ENCODE assay signal across 13 mouse cellular contexts in genomic region chr4:46176313-46176712, GRCm38 (mm10). TPM values are rescaled to one million over a fixed set of nuclear protein-coding genes. Genes with fewer than 3 reads are reported as not detected.
DNase-seq lines count a peak whose midpoint lies in the region; ATAC-seq and TF ChIP-seq lines count a peak whose summit lies in the region.
"Had no signal": no experiment of that assay in that cellular context is flagged by ENCODE, and none has a peak within 500 bp of the region (broad histone marks: within the 10 kb centered on the region; RNA-seq: fewer than 3 reads in every experiment).

No protein-coding gene starts in this region.

- no peak overlapping the region for H3K27ac ChIP-seq in heart, adult 2 months
- no peak overlapping the region for H3K27ac ChIP-seq in heart, embryonic 11.5 days (ENCODE audit: low read depth, low read length)
- no peak overlapping the region for H3K27ac ChIP-seq in lung, postnatal 0 days (ENCODE audit: low read length)
- H3K27ac ChIP-seq: hindbrain, embryonic 12.5 days; liver, embryonic 13.5 days had no signal

- WGBS in heart, adult 2 months = 84% methylated on average over 4 of the region's 4 CpGs
- 74% methylated on average over 4 of the region's 4 CpGs for WGBS in heart, embryonic 11.5 days (ENCODE audit: insufficient replicate concordance)
- WGBS in lung, postnatal 0 days = 78% methylated on average over 4 of the region's 4 CpGs

- no peak for TF ChIP-seq EP300 in heart, adult 2 months (IDR thresholded peaks at IDR 0.05; ENCODE audit: insufficient read depth, low read depth, low read length)
- TF ChIP-seq EP300 in lung, postnatal 0 days (IDR thresholded peaks at IDR 0.05) = no peak

- no peak for ATAC-seq in heart, embryonic 11.5 days (replicated peaks; ENCODE audit: insufficient number of reproducible peaks, low FRiP score, low TSS enrichment)
- no peak for ATAC-seq in lung, postnatal 0 days

- no peak for TF ChIP-seq POLR2A in heart, adult 2 months (IDR thresholded peaks at IDR 0.05; ENCODE audit: insufficient read depth, low read depth, low read length)

- no peaks in the 10 kb centered on the region for H3K27me3 ChIP-seq in heart, adult 2 months (ENCODE audit: control insufficient read depth, insufficient read depth, low read length)
- no peaks in the 10 kb centered on the region for H3K27me3 ChIP-seq in heart, embryonic 11.5 days (ENCODE audit: control insufficient read depth, insufficient read depth, low read length)
- H3K27me3 ChIP-seq in lung, postnatal 0 days (replicated peaks; ENCODE audit: insufficient read depth, low read length) = no peaks in the 10 kb centered on the region
- H3K27me3 ChIP-seq: heart, embryonic 12.5 days; hindbrain, embryonic 12.5 days; liver, embryonic 13.5 days had no signal

- no peak for DNase-seq in heart, adult 2 months
- DNase-seq in lung, postnatal 0 days (ENCODE audit: low spot score) = no peak
- no peak for DNase-seq in lung, postnatal 4 days
- peak; percentile 25 for DNase-seq in R1 (ENCODE audit: low read depth, low spot score)
- peak; percentile 24 to 28 for DNase-seq in thymus, postnatal 36 days
- DNase-seq in cerebellum, adult 11 months = no peak
- DNase-seq in neural tube, embryonic 10.5 days (ENCODE audit: extremely low spot score, low spot score) = no peak
- DNase-seq: liver, embryonic 13.5 days; retina, postnatal 1 day had no signal

- no peaks in the 10 kb centered on the region for H3K79me2 ChIP-seq in heart, adult 2 months (replicated peaks; ENCODE audit: control insufficient read depth, insufficient read depth, low read length)

- H3K36me3 ChIP-seq in heart, adult 2 months (ENCODE audit: control insufficient read depth, insufficient read depth, low read length) = no peaks in the 10 kb centered on the region
- peaks cover 32% of the 10 kb centered on the region for H3K36me3 ChIP-seq in heart, embryonic 11.5 days (ENCODE audit: control insufficient read depth, insufficient read depth, low read length)
- peaks cover 56% of the 10 kb centered on the region for H3K36me3 ChIP-seq in lung, postnatal 0 days (ENCODE audit: insufficient read depth, low read length)

- H3K9me3 ChIP-seq in heart, embryonic 11.5 days (replicated peaks; ENCODE audit: control insufficient read depth, low read length) = no peaks in the 10 kb centered on the region
- H3K9me3 ChIP-seq in lung, postnatal 0 days (ENCODE audit: low read length) = no peaks in the 10 kb centered on the region
- H3K9me3 ChIP-seq: G1E; heart, embryonic 12.5 days; hindbrain, embryonic 12.5 days; liver, embryonic 13.5 days had no signal

- intact Hi-C loops in heart, adult 2 months (cut with DNase I) = no loop called here

- H3K4me1 ChIP-seq in heart, adult 2 months (ENCODE audit: control insufficient read depth, insufficient read depth, low read length) = no peaks in the 10 kb centered on the region
- H3K4me1 ChIP-seq in heart, embryonic 11.5 days (ENCODE audit: control insufficient read depth, insufficient read depth, low read length) = no peaks in the 10 kb centered on the region
- no peaks in the 10 kb centered on the region for H3K4me1 ChIP-seq in lung, postnatal 0 days (ENCODE audit: insufficient read depth, low read depth, low read length)
- H3K4me1 ChIP-seq: heart, embryonic 12.5 days; hindbrain, embryonic 12.5 days; liver, embryonic 13.5 days had no signal

- no peak overlapping the region for H3K9ac ChIP-seq in heart, adult 2 months (ENCODE audit: low read depth, low read length)
- no peak overlapping the region for H3K9ac ChIP-seq in heart, embryonic 11.5 days (ENCODE audit: low read depth, low read length)
- no peak overlapping the region for H3K9ac ChIP-seq in lung, postnatal 0 days (replicated peaks; ENCODE audit: low read depth)
- H3K9ac ChIP-seq: heart, embryonic 12.5 days; hindbrain, embryonic 12.5 days; liver, embryonic 13.5 days had no signal

- TF ChIP-seq CTCF in heart, adult 2 months (IDR thresholded peaks at IDR 0.05) = peak; percentile 32
- peak; percentile 38; the same call in 1 of the 2 replicates for TF ChIP-seq CTCF in lung, postnatal 0 days (IDR thresholded peaks at IDR 0.05)

- no peak overlapping the region for H3K4me3 ChIP-seq in heart, adult 2 months
- H3K4me3 ChIP-seq in heart, embryonic 11.5 days (ENCODE audit: low read depth, low read length) = no peak overlapping the region
- no peak overlapping the region for H3K4me3 ChIP-seq in lung, postnatal 0 days (ENCODE audit: low read depth, low read length)
- H3K4me3 ChIP-seq: heart, embryonic 12.5 days; hindbrain, embryonic 12.5 days; liver, embryonic 13.5 days had no signal

- H3K4me2 ChIP-seq in heart, embryonic 11.5 days = no peak overlapping the region
- no peak overlapping the region for H3K4me2 ChIP-seq in lung, postnatal 0 days (replicated peaks; ENCODE audit: low read depth, low read length)
- H3K4me2 ChIP-seq: heart, embryonic 12.5 days; hindbrain, embryonic 12.5 days; liver, embryonic 13.5 days had no signal

RNA-seq across cellular contexts. Expression of gene Xpa, which starts 19.8 kb away (rescaled TPM):
- total RNA-seq in heart, adult 2 months (2021) = 1 to 10 TPM; 5.2 to 7.2 TPM
- 5.8 and 7.9 TPM in 2 replicates for polyA plus RNA-seq in heart, adult 2 months (2012; rRNA removed)
- 14.4 and 17.1 TPM in 2 replicates for polyA plus RNA-seq in heart, embryonic 11.5 days (2014; fragmentation: Nextera tagmentation; extraction: Ambion mirVana)
- 22.0 and 29.2 TPM in 2 replicates for polyA plus RNA-seq in lung, postnatal 0 days (2015; fragmentation: Nextera tagmentation; extraction: Ambion mirVana)

RNA-seq across cellular contexts. Expression of gene Tstd2, which starts 37.8 kb away (rescaled TPM):
- total RNA-seq in heart, adult 2 months (2021) = 10 to 100 TPM; 13.4 to 14.9 TPM
- 9.2 and 12.2 TPM in 2 replicates for polyA plus RNA-seq in heart, adult 2 months (2012; rRNA removed)
- polyA plus RNA-seq in heart, embryonic 11.5 days (2014; fragmentation: Nextera tagmentation; extraction: Ambion mirVana) = 23.4 and 26.6 TPM in 2 replicates
- 16.8 and 19.3 TPM in 2 replicates for polyA plus RNA-seq in lung, postnatal 0 days (2015; fragmentation: Nextera tagmentation; extraction: Ambion mirVana)

RNA-seq across cellular contexts. Expression of gene Ncbp1, which starts 37.9 kb away (rescaled TPM):
- total RNA-seq in heart, adult 2 months (2021) = 10 to 100 TPM; 19.1 to 21.0 TPM
- 14.9 and 26.0 TPM in 2 replicates for polyA plus RNA-seq in heart, adult 2 months (2012; rRNA removed)
- polyA plus RNA-seq in heart, embryonic 11.5 days (2014; fragmentation: Nextera tagmentation; extraction: Ambion mirVana) = 59.1 and 67.4 TPM in 2 replicates
- 21.9 and 23.8 TPM in 2 replicates for polyA plus RNA-seq in lung, postnatal 0 days (2015; fragmentation: Nextera tagmentation; extraction: Ambion mirVana)

Comparison
In these comparisons a context has a peak if more than half of its experiments do, and no peak if none do; other contexts are left out.
1. DNase-seq: peak in R1 (single experiment) and thymus, postnatal 36 days (2 of 2); none in heart, adult 2 months (0 of 2), lung, postnatal 0 days (single experiment), lung, postnatal 4 days (0 of 2), cerebellum, adult 11 months (single experiment) and neural tube, embryonic 10.5 days (single experiment).